Mouse (Mus musculus): ENCODE results near the gene Cblc. TPM values are rescaled to one million over a fixed set of nuclear protein-coding genes. Genes with fewer than 3 reads are reported as not detected.

Cblc gene
- total RNA-seq, 4 experiments from 2014 or later = not detected

DNA sequence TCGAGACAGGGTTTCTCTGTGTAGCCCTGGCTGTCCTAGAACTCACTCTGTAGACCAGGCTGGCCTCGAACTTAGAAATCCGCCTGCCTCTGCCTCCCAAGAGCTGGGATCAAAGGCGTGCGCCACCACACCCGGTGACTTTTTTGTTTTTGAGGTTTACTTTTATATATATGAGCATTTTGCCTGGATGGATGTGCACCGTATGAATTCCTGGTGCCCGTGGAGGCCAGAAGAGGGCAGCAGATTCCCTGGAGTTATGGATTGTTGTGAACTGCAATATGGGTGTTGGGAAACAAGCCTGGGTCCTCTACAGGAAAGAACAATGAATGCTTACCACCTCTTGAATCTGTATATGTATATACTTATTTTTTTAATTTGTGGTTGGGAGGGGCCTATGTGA is 44.0 kb downstream of the Cblc start:
- no peak for DNase-seq (ENCODE audit: low spot score in 2 of 2)

- DNase-seq (ENCODE audit: low spot score in 2 of 2) = no peak
These were observed 45.6 kb downstream of the Cblc start for GRCm38 (mm10) chr7:19751070-19751383.

DNA sequence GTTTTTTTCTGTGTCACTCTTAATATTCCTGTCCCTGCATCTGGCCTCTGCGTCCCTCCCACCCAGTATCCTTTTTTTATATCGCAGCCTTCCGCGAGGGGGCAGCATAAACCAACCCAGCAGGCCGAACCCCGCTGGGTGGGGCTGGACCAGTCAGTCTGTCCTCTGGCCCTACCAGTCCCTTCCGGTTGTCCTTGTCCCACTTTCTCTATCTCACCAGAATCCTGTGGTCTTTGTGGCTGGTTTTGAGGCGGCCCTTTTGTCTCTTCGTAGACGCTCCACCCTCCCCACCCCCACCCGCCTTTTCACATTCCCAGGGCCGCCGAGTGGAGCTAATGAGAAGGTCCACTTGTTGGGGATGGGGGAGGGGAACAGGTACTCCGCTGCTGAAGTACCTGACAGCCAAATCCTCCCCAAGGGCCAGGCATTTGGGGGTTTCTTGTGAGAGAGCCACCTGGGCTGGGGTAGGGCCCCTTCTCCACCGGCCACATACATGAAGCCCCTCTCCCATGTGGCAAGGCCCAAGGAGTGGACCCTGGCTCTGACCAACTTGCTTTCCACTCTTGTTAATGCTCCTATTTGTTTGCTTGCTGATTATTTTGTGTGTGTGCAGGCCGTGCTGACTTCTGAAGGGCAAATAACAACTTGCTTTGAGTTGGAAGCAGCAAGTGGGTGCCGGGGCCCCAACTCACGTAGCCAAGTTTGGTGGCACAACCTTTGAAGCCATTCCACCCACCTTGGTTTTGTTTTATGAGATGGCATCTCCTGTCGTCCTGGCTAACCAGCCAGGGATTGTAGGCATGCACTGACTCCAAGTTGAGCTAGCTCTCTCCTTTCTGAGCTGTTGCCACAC is 46.2 kb downstream of the Cblc start, which contains the start of gene Nectin2:
Nectin2 (minus strand) TSS at position 267 of the 853 bp plus-strand sequence.
- peak; percentile 69 to 72 for DNase-seq (ENCODE audit: low spot score in 2 of 2)

GRCm38 (mm10) chr7:19749389-19750216 is 47.0 kb downstream of the Cblc start:
- peak; percentile 92 for DNase-seq (ENCODE audit: low spot score in 2 of 2)

- DNase-seq (ENCODE audit: low spot score in 2 of 2) = no peak
These were observed 48.1 kb downstream of the Cblc start for GRCm38 (mm10) chr7:19748219-19749195.

GRCm38 (mm10) chr7:19747420-19748218 is 49.0 kb downstream of the Cblc start:
- DNase-seq (ENCODE audit: low spot score in 2 of 2) = no peak

GRCm38 (mm10) chr7:19746426-19747201 is 50.0 kb downstream of the Cblc start:
- DNase-seq (ENCODE audit: low spot score in 2 of 2) = no peak

DNA sequence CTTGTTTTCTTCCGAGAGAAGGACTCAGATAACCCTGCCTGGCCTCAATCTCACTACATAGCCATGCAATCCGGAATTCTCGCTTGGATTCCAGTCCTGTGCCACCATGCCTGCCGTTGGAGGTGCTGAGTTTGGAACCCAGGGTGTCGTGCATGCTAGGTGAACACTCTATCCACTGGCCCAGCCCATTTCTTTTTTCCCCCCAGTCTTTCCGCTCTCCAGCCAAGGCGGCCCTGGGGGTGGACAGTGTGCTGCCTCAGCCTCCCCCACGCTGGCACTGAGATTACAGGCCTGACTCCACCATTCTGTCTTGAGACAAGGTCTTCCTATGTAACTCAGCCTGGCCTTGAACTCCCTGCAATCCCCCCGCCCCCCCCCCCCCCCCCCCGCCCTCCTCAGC is 50.6 kb downstream of the Cblc start:
- DNase-seq (ENCODE audit: low spot score in 2 of 2) = no peak

DNA sequence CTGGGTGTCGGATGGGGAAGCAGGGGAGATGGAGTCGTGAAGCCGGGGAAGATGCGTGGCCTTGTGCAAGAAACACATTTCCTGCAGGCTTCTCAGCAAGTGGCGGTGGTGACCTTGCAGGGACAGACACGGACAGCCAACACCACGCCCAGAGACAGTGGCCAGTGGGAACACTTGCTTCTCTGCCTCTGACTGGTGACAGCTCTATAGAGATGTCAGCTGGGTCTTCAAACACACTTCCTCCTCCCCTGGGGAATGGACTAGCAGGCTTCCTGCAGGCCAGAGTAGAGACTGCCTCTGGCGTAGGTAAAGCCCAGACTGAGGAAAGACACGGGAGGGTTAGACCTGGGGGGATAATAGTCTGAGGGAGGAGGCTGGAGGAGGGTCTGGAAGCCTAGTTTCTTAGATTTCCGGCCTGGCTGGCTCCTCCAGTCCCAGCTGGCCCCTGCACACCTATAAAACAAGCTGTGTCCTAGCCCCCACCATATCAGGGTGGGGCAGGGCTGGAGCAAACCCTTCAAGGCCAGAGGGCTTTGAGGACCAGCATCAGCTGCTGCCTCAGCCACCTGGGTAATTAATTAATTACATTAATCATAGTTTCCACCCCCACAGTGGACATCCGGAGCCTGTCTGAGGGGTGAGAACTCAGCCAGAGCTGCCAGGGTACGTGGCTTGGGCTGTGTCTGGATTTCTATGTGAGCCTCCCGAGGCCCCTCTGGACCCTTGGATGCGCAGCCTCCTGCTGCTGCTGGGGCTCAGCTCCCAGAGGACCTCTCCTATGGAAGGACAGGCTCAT is 51.8 kb downstream of the Cblc start:
- DNase-seq (ENCODE audit: low spot score in 2 of 2) = no peak

DNA sequence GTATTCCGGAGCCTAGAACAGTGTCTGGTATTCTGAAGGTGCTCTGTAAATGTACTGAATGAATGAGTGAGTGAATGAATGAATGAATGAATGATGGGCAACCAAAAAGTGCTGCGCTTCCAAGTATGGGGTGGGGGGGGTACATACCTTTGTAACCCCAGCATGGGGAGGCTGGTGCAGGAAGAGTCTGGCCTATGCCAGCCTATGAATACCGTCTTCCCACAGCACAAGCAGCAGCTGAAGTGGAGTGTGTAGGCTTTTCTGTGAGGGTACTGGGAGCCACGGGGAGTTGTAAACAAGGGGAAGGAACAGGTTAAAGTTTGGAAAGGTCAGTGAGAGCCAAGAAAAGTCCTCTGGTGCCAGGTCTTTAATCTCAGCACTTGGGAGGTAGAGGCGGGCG is 52.8 kb downstream of the Cblc start:
- no peak for DNase-seq (ENCODE audit: low spot score in 2 of 2)

DNA sequence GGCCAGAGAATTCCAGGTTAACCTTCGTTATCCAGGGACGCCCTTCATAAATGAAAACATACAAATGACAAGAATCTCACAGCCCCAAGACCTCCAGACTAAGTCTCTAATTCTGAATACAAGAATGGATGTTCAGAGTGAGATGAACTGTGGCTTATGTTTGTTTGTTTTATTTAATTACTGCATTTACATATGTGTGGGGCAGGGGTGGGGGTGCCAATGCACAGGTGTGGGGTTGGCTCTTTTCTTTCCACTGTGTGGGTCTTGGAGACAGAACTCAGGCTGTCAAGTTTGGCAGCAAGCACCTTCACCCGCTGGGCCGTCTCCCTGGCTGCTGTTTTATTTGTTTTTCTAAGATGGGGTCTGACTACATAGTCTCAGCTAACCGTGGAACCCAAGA is 54.1 kb downstream of the Cblc start:
- no peak for DNase-seq (ENCODE audit: low spot score in 2 of 2)

GRCm38 (mm10) chr7:19741329-19742031 is 55.1 kb downstream of the Cblc start:
- DNase-seq (ENCODE audit: low spot score in 2 of 2) = no peak

GRCm38 (mm10) chr7:19740269-19740668 is 56.3 kb downstream of the Cblc start:
- no peak for DNase-seq (ENCODE audit: low spot score in 2 of 2)

- DNase-seq (ENCODE audit: low spot score in 2 of 2) = no peak
These were observed 57.8 kb downstream of the Cblc start for GRCm38 (mm10) chr7:19738771-19739170.

DNA sequence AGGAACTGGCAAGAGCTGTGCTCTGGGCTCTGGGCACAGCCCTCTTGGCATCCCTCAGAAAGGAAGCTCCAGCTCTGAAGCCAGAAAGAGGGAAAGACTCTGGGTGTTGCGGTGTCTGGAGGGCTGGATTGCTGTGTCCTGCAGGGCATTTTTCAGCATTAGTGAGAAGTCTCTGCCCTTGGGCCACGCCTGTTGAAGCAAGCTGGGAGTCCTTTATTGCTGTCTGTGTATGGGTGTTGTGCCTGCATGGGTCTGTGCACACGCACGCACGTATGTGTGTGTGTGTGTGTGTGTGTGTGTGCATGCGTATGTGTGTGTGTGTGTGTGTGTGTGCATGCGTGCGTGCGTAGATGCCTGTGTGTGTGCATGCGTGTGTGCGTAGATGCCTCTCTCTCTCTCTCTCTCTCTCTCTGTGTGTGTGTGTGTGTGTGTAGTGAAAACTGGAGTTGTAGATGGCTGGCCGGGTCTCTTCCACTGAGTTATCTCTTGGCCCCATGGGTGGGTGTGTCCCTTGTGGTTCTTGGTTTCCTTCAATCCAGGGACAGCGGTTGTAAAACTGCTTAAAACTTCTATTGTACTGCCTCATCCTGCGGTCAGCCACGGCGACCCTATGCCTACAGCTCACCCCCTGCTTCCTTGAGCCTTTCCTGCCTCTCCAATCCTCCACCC is 60.1 kb downstream of the Cblc start:
- no peak for DNase-seq (ENCODE audit: low spot score in 2 of 2)

- no peak for DNase-seq (ENCODE audit: low spot score in 2 of 2)
These were observed 62.4 kb downstream of the Cblc start for GRCm38 (mm10) chr7:19734178-19734666.
